Mouse (Mus musculus) embryonic fibroblast, embryonic 13.5 days (primary cell): ENCODE data around the gene Sdk1. TPM values are rescaled to one million over a fixed set of nuclear protein-coding genes. Genes with fewer than 3 reads are reported as not detected.
A peak's percentile ranks its signal among the peaks of the same experiment; 100 is the strongest.

Experiments
- H3K27ac ChIP-seq: 2 replicates; pipeline ENCODE4 v1.5.1; 2012; ENCODE audit warnings: low read length, control low read depth, inconsistent platforms; ENCODE audit not compliant: insufficient read depth
- H3K4me1 ChIP-seq: 2 replicates; pipeline ENCODE4 v1.6.1; 2011; ENCODE audit warnings: low read length; ENCODE audit not compliant: control insufficient read depth, insufficient read depth
- H3K4me3 ChIP-seq: 2 replicates; pipeline ENCODE4 v1.5.1; 2011; ENCODE audit warnings: mild to moderate bottlenecking, control low read depth, low read length; ENCODE audit not compliant: insufficient read depth
- CTCF ChIP-seq: IDR thresholded peaks from 2 replicates; pipeline ENCODE4 v1.5.1; 2011; ENCODE audit warnings: mild to moderate bottlenecking, control low read depth, low read length, moderate library complexity, borderline replicate concordance; ENCODE audit not compliant: insufficient read depth
- POLR2A ChIP-seq: IDR thresholded peaks from 2 replicates; pipeline ENCODE4 v1.6.1; 2011; ENCODE audit warnings: low read depth, mild to moderate bottlenecking, control low read depth, low read length, moderate library complexity
- polyA plus RNA-seq: library from polyadenylated mRNA; stranded (reverse); fragments of >200 nt; gene quantifications from 2 replicates; pipeline ENCODE4 v1.2.4, GENCODE M21; 2011; ENCODE audit warnings: low read depth; ENCODE audit not compliant: missing spikeins, insufficient read length

The Sdk1 gene
- polyA plus RNA-seq, 1 experiment, result 6.7 TPM

DNA sequence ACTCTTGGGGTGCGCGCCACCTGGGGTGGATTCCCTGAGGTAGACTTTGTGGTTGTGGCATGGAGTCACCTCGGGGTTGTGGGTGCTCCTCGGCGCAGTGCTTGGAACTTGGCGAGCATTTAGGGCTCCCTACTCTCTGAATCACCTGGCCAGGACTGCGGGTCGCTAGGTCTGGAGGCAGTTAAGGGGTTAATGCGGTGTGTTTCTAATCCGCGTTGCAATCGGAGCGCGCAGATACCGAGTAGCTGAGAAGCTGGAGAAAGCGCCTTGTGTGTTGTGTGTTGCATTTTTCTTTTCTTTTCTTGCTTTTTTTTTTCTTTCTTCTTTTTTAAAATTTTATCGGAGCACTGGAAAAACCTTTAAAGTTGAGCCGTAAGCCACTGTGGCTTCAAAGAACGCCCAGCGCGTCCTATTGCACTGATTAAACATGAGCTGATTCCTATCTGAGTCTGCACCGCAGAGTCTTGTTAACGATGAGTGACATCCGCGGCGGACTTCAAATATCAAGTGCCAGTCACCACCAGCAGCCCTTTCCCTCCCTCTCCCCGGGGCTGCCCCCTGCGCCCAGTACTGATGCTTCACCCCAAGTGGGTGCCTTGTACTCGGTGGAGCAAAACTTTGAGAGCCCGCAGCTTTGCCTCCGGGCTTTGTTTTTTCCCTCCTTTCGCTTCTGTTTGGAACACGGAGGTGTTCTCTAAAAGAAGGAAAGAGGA is 2.1 kb downstream of the Sdk1 start:
- Histone ChIP-seq H3K27ac (no peak overlapping the region), H3K4me1 (peaks cover 8% of the 10 kb centered on the region; the same call in 1 of the 2 replicates), H3K4me3 (peak overlapping the region; percentile 58)
- TF ChIP-seq POLR2A (no peak), CTCF (no peak)

DNA sequence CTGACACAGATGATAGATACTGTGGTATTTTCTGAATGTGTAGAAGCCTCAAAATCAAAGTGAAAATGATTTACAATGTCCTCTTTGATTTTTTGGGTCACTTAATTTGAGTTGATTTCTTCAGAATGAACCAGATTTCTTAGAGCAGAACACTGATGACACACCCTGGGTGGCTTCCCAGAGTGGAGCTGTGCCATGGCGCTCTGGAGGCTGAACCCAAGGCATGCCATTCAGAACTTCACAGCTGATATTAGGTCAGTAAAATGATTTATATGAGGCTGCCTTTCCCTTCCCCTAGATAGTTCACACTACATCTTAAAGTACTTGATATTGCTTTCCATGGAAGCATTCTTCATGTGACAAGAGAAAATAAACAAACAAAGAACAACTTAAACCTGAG is 23.0 kb downstream of the Sdk1 start:
- TF ChIP-seq POLR2A, result no peak
- no peak for TF ChIP-seq CTCF
- H3K4me3 ChIP-seq, result no peak overlapping the region

DNA sequence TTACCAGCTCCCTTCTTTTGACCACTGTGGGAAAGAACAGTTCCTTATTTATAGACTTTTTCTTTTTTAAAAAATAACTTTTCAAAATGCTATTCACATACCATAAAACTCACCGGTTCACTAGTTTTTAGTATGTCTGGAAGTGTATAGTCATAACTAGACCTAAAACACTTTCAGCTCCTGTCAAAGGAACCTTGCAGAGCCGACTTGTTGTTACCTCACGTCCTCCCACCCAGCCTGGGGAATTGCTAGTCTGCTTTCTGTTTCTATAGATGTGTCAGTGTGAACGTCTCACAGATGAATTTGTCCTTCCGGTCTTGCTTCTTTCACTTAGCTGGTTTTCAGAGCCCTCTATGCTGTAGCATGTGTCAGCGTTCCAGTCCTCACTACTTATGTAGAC is 35.8 kb downstream of the Sdk1 start:
- no peaks in the 10 kb centered on the region for H3K4me1 ChIP-seq
- TF ChIP-seq CTCF, result no peak
- TF ChIP-seq POLR2A, result no peak
- no peak overlapping the region for H3K4me3 ChIP-seq

More for the DNA sequence above, 23.0 kb downstream of the Sdk1 start:
- no peak overlapping the region for H3K27ac ChIP-seq
- H3K4me1 ChIP-seq, result no peaks in the 10 kb centered on the region

DNA sequence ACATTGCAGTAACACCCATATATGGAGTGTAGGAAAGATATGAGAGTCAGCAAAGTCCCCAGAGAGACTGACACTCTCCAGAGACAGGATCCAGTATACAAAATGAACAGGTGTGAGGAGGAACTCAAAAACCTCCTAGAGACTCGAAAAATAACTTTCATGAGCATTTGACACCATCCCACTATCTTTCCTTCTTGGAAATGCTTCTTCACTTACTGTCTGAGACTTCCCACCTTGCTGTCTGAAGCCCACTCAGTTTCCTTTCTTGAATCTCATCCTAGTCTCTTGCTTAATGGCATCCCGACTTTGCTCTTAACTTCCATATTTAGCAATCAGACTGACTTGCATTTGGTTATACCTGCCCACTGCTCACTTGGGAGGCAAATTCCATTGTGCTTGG is 40.5 kb downstream of the Sdk1 start:
- TF ChIP-seq POLR2A (no peak), CTCF (no peak)
- no peak overlapping the region for H3K4me3 ChIP-seq
- no peaks in the 10 kb centered on the region for H3K4me1 ChIP-seq
- no peak overlapping the region for H3K27ac ChIP-seq

More for the DNA sequence above, 35.8 kb downstream of the Sdk1 start:
- H3K27ac ChIP-seq, result no peak overlapping the region

DNA sequence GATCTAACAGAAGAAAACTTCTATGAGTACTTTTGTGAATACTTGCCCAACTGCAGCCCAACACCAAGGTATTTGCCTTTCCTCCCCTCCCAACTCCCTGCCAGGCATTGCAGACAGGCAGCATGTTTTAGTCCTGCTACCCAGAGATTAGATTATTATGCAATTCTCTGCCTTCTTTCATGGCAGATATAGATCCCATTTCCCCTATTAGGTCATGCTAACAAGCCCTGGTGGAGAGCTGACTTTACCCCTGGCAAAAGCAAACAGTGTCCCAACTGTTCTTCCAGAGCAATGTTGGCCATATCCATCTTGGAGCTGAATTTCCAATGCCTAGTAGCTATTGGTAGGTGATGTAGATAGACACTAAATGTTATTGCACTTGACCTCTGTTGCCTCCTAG is 48.3 kb downstream of the Sdk1 start:
- no peaks in the 10 kb centered on the region for H3K4me1 ChIP-seq
- no peak overlapping the region for H3K27ac ChIP-seq
- TF ChIP-seq CTCF (no peak), POLR2A (no peak)
- no peak overlapping the region for H3K4me3 ChIP-seq

DNA sequence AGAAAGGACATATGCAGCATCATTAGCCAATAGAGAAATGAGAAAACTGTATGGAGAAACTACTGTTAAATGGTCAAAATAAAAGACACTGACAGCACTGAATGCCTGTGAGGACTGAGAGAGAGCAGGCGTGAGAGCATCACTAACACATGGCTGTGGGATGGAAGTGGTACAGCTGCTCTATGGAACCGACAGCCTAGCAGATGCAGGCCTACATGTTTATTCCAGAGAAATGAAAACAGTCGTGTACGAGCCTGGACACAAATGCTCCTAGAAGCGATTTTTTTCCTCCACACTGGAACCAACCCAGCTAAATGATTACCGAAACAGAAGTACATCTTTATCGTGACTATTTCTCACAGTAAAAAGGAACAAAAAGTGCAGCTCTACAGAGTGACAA is 54.0 kb downstream of the Sdk1 start:
- TF ChIP-seq POLR2A (no peak), CTCF (no peak)
- H3K4me1 ChIP-seq, result no peaks in the 10 kb centered on the region
- no peak overlapping the region for H3K4me3 ChIP-seq
- no peak overlapping the region for H3K27ac ChIP-seq

DNA sequence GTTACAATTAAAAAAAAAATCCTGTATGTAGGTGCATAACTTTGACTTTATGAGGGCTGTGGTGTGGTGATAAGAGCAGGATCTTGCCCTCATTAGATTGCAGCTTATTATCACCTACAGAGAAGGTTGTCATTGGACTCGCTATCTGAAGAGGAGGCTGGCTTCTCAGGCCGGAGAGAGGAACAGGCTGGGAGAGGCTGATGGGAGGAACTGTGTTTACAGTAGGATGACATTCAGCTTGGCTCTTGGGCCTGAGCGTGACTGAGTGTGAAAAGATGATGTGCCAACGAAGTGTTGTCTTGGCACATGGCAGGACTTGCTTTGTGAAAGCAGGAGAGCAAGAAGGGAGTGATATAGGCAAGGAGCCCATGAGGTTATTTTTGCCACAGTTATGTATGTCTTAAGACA is 61.0 kb downstream of the Sdk1 start:
- Histone ChIP-seq H3K4me3 (no peak overlapping the region), H3K27ac (no peak overlapping the region), H3K4me1 (peaks cover 2% of the 10 kb centered on the region; the same call in 1 of the 2 replicates)
- no peak for TF ChIP-seq POLR2A

DNA sequence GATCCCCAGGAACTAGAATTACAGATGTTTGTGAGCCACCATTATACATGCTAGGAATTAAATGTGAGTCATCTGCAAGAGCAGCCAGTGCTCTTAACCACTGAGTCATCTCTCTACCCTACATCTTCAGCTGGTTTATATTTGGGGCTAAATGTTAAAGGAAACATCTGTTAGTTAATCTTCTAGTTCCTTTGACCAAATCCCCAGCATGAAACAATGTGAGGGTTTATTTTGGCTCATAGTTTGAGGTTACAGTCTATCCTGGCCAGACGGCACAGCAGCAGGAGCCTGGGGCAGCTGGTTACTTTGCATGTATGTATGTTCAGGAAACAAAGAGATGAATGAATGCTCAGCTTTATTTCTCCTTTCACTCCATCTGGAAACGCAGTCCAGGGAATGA is 62.5 kb downstream of the Sdk1 start:
- Histone ChIP-seq H3K4me1 (peaks cover 2% of the 10 kb centered on the region; the same call in 1 of the 2 replicates), H3K4me3 (no peak overlapping the region), H3K27ac (no peak overlapping the region)
- TF ChIP-seq POLR2A (no peak), CTCF (no peak)

DNA sequence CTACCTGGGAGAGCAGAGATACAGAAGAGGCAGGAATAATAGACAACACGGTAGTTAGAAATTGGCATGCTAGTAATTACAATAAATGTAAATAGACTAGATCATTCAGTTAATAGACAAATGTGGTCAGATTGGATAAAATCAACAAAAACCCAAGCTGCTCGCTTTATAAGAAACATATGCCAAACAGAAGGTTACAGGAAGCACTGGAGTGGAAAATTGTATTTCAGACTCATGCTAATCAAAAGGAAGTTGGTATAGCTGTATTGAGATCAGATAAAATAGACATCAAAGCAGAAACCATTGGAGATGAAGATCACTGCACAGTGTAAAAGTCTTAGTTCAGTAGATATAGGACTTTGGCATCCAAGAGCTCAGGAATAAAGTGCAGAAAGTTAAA is 63.4 kb downstream of the Sdk1 start:
- no peak overlapping the region for H3K4me3 ChIP-seq
- no peak overlapping the region for H3K27ac ChIP-seq
- TF ChIP-seq POLR2A, result no peak
- no peak for TF ChIP-seq CTCF
- peaks cover 2% of the 10 kb centered on the region for H3K4me1 ChIP-seq

DNA sequence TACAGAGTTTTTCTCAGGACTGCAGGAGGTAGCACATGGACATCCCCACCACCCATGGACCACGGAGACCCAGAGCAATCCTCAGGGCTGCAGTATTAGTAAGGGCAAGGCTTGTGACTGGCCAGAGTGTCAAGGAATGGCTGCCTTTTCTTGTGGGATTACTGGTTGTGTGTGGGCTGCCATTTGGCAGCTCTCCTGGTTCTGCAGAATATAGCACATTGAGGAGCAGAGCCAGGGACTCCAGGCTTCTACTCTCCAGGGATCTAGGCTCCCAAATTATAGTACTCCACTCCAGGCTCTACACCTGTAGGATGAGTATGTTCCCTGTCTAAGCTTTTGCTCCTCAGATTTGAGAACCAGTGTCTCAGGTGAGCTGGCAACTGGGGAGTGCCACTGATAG is 69.4 kb downstream of the Sdk1 start:
- TF ChIP-seq CTCF (no peak), POLR2A (no peak)
- Histone ChIP-seq H3K4me3 (no peak overlapping the region), H3K27ac (no peak overlapping the region), H3K4me1 (peaks cover 13% of the 10 kb centered on the region)
